Mouse (Mus musculus) thymus, postnatal 10 days (tissue): ENCODE results near the gene Dpp8.

ENCODE experiments used
- DNase-seq, 2 experiments: peaks; one replicate each; pipeline ENCODE4 v3.0.0; 2021; ENCODE audit warnings: low spot score in 2 of 2

Gene Dpp8

DNA sequence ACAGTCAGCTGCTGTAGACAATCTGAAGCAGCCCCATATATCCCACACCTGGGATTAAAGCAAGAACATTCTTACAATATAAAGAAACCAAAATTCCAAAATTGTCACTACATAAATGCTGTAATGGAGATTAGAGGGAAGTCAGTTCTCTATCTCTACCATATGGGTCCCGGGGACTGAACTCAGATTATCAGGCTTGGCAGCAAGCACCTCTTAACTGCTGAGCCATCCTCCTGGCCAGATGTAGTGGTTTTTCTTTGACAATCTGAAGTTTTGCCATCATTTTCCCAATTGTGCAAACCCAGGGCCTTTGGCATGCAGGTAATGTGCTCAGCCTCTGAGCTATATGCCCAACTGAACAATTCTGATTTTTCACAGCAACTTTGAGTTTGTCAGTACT lies 53.1 kb downstream of the Dpp8 start:
- DNase-seq = no peak

- DNase-seq = no peak
Observed at GRCm38 (mm10) chr9:65086801-65087200, 54.6 kb downstream of the Dpp8 start.

DNA sequence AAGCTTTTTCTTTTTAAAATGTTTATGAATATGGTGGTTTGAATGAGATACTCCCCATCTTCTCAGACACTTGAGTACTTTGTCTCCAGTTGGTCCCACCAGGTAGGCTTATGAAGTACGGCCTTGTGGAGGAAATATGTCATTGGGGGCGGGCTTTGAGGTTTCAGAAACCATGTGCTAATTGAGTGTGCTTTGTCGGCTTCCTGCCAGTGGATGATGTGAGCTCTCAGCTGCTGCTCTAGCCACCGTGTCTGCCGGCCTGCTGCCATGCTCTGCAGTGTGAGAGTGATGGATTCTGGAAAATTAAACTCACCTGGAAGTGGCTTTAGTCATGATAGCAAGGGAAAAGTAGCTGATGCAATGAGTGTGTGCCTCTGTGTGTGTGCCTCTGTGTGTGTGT lies 55.3 kb downstream of the Dpp8 start:
- DNase-seq = no peak

DNA sequence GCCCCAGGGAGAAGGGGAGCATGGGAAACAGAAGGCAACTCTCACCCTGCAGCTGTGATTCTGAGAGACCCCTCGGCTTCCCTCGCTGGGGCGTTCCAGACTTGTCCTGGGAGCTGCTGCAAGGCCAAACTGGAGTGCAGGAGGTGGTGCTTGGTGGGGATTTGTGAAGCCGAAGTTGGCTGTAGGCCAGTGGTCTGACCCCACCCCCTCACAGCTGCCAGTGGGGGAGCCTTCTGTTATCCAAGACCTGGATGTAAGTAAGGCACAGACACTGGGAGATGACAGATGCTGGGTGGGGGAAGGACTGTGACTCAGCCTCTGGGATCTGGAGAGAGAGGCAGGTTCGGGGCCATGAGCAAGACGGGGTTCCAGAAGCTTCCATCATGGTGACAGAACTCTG lies 62.0 kb downstream of the Dpp8 start:
- no peak for DNase-seq

DNA sequence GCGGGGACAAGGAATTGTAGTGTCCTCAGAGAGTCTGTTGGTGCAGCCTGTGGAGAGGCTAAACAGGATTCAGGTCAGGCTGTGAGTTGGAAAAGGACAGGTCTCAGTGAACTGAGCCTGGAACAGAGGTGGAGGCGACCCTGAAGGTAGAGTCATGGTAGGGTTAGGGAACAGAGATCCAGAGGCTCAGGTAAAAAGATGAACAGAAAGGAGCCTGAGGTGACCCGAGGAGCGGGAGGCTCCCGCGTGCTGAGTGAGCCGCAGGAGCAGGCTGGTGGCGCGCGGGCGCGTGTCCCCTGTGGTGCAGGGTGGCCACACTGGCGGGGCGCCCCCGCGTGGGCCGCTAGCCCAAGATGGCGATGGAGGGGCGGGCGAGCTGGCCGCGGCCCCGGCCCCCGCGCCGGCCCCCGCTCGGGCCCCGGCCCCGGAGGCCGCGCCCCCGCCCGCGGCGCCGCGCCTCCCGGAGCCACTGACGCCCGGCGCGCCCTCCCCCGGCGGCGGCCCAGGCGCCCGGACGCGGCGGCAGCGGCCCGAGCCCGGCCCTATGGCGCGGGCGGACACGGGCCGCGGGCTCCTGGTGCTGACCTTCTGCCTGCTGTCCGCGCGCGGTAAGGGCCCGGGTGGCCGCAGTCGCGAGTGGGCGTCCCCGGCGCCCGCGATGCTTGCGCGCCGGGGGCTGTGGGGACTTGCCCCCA lies 68.9 kb downstream of the Dpp8 start, which contains the start of gene Igdcc4:
Gene Igdcc4 (plus strand): TSS at position 496 of the 695 bp plus-strand sequence.
- no peak for DNase-seq

- DNase-seq = no peak
Observed at GRCm38 (mm10) chr9:65101686-65102376, 69.6 kb downstream of the Dpp8 start.

DNA sequence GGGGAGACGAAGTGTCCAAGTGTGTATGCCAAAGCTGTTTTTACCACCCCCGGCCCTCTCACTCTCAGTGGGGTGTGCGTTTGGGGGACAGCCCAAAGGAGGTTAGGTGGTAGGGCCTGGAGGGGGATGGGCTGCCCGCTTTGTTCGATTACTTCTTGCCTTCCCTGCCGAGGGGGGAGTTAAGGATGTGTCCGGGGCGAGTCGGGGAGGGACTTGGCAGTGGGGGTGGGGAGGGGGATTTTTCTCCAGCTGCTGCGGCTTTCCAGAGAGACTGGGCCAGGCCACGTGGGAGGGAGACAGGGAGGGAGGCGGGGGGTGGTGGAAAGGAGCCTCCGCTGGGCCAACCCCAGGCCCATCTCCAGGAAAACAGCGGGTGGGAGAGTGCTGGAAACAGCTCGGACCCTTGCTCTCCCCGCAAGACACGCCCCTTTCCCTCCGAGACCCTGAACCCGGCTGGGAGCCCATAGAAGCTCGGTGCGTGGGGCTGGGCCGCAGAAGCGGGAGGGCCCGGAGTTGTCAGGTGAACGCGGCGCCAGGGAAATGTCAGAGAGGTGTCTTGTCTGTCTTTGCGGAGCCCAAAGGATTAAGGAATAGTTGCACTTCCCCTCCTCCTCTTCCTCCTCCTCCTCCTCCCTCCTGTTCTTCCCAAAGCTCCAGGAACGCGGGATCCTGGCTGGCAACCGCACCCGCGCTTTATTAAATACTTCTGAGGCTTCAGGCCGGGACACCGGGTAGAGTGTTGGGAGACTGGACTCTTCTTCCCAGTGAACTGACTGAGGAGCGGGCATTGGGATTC lies 70.4 kb downstream of the Dpp8 start:
- no peak for DNase-seq

DNA sequence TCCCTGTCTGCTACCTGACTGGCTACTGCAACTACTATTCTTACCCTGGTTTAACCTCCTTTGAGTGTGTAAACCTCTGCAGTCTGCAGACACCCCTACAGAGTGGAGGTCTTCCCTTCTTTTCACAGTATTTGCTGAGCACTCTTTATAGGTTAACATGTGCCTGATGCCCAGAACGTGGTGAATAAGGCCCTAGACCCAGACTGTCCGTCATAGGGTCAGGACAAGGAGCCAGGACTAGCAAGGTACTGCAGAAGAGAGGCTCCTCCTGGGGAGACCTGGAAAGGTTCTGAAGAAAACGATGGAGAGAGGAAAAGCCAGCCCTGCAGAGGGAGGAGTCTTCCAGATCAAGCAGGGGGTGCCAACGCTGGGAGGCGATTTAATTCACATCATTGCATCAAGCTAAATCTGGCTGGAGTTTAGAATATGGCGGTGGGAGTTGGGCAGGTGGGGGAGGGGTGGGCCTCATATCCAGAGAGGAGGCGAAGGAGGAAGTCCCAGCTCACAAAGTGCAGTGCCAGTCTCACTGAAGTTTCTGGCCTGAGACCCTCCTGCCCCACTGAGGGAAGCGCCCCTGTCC lies 71.0 kb downstream of the Dpp8 start:
- no peak for DNase-seq

- no peak for DNase-seq
Observed at GRCm38 (mm10) chr9:65106821-65107220, 74.6 kb downstream of the Dpp8 start.

GRCm38 (mm10) chr9:65107893-65108292 lies 75.7 kb downstream of the Dpp8 start:
- no peak for DNase-seq

- DNase-seq = no peak
Observed at GRCm38 (mm10) chr9:65109132-65110072, 77.2 kb downstream of the Dpp8 start.

GRCm38 (mm10) chr9:65111698-65112097 lies 79.5 kb downstream of the Dpp8 start:
- no peak for DNase-seq

DNA sequence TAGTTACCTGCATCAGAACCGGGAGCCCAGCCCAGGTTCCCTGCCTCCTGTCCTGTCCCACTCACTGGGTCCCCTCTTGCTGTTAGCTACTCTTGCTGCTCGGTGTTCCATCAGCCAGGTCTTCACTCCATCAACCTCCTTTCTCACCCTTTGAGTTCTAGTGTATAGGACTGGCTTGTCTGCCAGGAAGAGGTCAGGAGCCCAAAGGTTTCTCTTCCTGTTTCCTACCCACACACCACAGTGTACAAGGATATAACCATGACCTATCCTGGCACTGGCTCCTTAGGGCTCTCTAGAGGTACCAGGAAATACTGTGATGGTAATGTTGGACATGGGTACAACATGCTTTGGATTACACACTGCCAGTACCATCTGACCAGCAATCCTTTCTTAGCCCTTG lies 81.5 kb downstream of the Dpp8 start:
- no peak for DNase-seq

DNA sequence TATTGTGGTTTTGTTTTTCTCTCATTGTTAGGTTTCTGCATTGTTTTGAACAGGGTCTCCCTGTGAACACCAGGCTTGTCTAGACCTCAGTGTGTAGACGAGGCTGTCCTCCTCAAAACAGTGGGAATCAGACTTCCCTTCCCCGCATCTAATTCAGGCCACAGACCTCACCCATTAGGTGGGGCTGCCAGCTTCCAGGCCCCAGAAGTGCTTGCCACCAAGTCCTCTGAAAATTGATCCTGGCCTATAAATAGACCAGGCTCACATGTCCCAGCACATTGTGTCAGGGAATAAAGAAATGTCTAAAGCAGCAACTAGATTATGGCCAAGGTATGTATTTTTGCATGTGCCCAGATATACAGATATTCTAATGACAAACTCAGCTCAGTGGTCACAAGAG lies 83.7 kb downstream of the Dpp8 start:
- no peak for DNase-seq

DNA sequence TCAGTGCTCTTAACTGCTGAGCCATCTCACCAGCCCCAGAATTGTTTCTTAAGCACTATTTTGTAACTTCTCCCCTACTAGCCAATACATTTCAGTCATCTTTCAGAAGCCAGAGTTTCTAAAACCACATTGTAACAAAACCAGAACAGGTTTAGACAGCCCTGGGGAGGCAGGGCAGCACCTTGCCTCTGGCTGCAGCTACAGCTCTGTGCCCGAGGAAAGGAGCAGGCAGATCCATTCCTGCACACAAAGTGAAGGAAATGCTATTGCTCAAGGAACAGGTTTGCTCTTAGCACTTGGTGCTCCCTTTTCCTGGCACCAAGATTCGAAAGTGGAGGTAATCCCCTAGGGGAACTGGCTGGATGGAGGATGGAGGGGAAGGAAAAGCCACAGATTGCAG lies 85.3 kb downstream of the Dpp8 start:
- no peak for DNase-seq

DNA sequence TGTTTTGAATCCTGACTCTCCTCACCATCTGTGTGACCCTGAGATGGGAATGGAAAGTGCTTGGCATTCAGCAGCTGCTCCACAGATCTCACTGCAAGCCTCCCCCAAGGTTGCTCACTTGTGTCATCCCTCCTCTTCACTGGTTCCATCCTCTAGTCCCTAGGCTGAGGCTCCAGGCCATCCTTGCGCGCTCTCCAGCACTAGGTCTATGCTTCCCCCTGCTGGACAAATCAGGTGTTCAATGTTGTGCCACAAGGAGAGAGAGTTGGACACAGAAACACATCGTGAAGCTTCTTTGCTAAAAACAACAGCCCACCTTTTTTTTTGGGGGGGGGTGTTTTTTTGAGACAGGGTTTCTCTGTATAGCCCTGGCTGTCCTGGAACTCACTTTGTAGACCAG lies 88.7 kb downstream of the Dpp8 start:
- DNase-seq = peak in 1 of 2 experiments; percentile 65

DNA sequence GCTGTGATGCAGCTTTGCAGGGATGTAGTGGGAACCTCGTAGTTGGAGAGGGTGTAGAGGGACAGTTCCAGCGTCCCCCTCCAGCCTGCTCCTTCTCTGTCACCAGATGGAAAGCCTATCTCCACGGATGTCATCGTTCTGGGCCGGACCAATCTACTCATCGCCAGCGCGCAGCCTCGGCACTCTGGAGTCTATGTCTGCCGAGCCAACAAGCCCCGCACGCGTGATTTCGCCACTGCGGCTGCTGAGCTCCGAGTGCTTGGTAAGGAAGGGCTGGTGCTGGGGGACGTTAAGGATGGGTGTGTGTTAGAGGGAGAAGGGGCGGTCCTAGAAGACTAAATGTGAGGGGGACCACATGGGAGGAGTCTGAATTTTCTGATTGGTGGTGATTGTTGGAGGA lies 90.3 kb downstream of the Dpp8 start:
- no peak for DNase-seq

GRCm38 (mm10) chr9:65123552-65124168 lies 91.4 kb downstream of the Dpp8 start:
- peak in 1 of 2 experiments; percentile 40 for DNase-seq

GRCm38 (mm10) chr9:65128123-65128815 lies 96.1 kb downstream of the Dpp8 start:
- peak; percentile 31 to 62 for DNase-seq

DNA sequence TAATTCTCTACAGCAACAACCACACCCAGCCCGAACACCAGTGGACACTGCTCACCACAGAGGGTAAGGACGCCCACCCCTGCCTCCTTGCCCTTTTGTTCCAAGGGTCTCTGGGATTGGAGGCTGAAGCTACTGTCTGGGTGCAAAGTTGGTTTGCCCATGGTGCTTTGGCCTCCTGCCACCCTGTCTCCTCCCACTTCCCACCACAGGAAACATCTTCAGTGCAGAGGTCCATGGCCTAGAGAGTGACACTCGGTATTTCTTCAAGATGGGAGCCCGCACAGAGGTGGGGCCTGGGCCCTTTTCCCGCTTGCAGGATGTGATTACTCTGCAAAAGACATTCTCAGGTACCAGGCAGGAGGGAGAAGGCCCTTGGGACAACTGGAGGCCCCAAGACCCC lies 99.5 kb downstream of the Dpp8 start:
- no peak for DNase-seq
